Mouse (Mus musculus) embryonic facial prominence, embryonic 12.5 days (tissue): Measurements from ENCODE around the gene Ctnnal1. TPM values are rescaled to one million over a fixed set of nuclear protein-coding genes. Genes with fewer than 3 reads are reported as not detected.
A peak's percentile ranks its signal among the peaks of the same experiment; 100 is the strongest.

Experiments used
- ATAC-seq: fragments of 200-750 bp; cut with Nextera tagmentation; 2 replicates; pipeline ENCODE4 v1.8.0; 2017; ENCODE audit not compliant: insufficient number of reproducible peaks, insufficient read depth, low FRiP score, low TSS enrichment
- H3K27ac ChIP-seq: fragments of 300-500 bp; sonication (generic); 2 replicates; pipeline ENCODE4 v1.5.1; 2016; ENCODE audit warnings: mild to moderate bottlenecking
- H3K27me3 ChIP-seq: fragments of 300-500 bp; sonication (generic); 2 replicates; pipeline ENCODE4 v1.6.1; 2016; ENCODE audit warnings: mild to moderate bottlenecking, moderate library complexity
- H3K36me3 ChIP-seq: fragments of 300-500 bp; sonication (generic); 2 replicates; pipeline ENCODE4 v1.6.1; 2016; ENCODE audit warnings: mild to moderate bottlenecking
- H3K4me1 ChIP-seq: fragments of 300-500 bp; sonication (generic); 2 replicates; pipeline ENCODE4 v1.6.1; 2016
- H3K4me2 ChIP-seq: fragments of 300-500 bp; sonication (generic); replicated peaks from 2 replicates; pipeline ENCODE4 v1.6.1; 2016; ENCODE audit warnings: mild to moderate bottlenecking, moderate library complexity
- H3K4me3 ChIP-seq: fragments of 300-500 bp; sonication (generic); 2 replicates; pipeline ENCODE4 v1.5.1; 2016; ENCODE audit warnings: mild to moderate bottlenecking
- H3K9ac ChIP-seq: fragments of 300-500 bp; sonication (generic); 2 replicates; pipeline ENCODE4 v1.6.1; 2016; ENCODE audit warnings: mild to moderate bottlenecking, moderate library complexity
- H3K9me3 ChIP-seq: fragments of 300-500 bp; sonication (generic); 2 replicates; pipeline ENCODE4 v1.6.1; 2016; ENCODE audit warnings: mild to moderate bottlenecking, moderate library complexity
- WGBS: fragments of 180-500 bp; shearing (Covaris S2); methylation state at CpG from one replicate; pipeline ENCODE4 v1.1.7; 2016; 5-methylcytosine and 5-hydroxymethylcytosine counted together
- polyA plus RNA-seq: library from polyadenylated mRNA; unstranded; fragments of >200 nt; fragmentation: Nextera tagmentation; extraction: Ambion mirVana; gene quantifications from 2 replicates; pipeline ENCODE4 v1.2.1, GENCODE M21; 2016

The Ctnnal1 gene
- polyA plus RNA-seq = 29.4 and 30.9 TPM in 2 replicates

DNA sequence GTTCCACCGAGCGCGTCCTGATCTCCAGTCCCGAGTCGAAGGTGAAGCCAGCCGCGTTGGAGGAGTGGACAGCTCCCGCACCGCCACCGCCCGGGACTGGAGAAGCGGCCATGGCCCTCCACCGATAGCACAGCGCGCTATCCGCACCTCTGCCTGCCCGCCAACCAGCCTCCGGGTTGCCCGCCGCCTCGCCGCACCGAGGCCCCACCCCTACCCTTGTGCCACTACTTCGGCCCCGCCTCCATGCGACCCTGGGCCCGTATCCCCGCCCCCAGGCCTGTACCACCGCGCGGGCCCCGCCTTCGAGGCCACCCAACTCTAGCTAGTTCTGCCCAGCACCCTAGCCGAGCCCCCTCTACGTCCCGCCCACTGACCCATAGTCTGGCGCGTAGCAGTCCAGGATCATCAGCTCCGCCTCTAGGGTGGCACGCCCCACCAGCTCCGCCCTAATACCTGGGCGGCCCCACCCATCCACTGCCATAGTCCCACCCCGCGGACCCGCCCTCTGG is at the start of gene Ctnnal1:
Gene Ctnnal1, minus strand, starts transcription at position 186 of the 509 bp plus-strand sequence.
- Histone ChIP-seq H3K9me3 (no peaks in the 10 kb centered on the region), H3K9ac (peak within 1 kb of the TSS; percentile 80), H3K27ac (peak within 1 kb of the TSS; percentile 78), H3K4me3 (peak within 1 kb of the TSS; percentile 85), H3K27me3 (no peaks in the 10 kb centered on the region), H3K36me3 (no peaks in the 10 kb centered on the region), H3K4me1 (peaks cover 9% of the 10 kb centered on the region), H3K4me2 (peak within 1 kb of the TSS; percentile 90)
- peak; percentile 95 for ATAC-seq
- under 1% methylated on average over 40 of the region's 45 CpGs for WGBS

DNA sequence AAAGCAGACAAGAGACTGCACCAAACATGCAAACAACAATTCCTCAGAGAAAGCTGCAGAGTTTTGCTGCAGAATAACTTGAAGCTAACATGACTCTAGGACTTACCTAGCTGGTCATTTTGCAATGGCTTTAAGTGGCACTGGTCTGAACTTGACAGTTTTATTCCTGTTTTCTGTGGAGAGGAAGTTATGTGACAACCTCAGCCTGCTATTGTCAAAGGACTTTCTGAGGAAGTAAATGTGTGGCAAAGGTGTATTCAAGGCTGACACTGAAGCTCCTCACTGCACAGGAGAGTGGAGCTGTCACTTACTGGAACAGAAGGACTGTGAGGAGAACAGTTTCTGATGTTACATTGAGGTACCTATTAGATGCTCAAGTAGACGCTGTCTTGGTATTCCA is 49.8 kb upstream of the Ctnnal1 start:
- Histone ChIP-seq H3K27me3 (no peaks in the 10 kb centered on the region), H3K9ac (no peak overlapping the region), H3K27ac (peak overlapping the region; percentile 73; the same call in 1 of the 2 replicates), H3K4me2 (no peak overlapping the region), H3K4me1 (peaks cover 8% of the 10 kb centered on the region), H3K9me3 (no peaks in the 10 kb centered on the region), H3K36me3 (peaks cover 48% of the 10 kb centered on the region), H3K4me3 (no peak overlapping the region)
- 84% methylated on average over 1 of the region's 1 CpGs for WGBS
- no peak for ATAC-seq

GRCm38 (mm10) chr4:56914338-56914737 is 49.4 kb upstream of the Ctnnal1 start:
- Histone ChIP-seq H3K27ac (peak overlapping the region; percentile 73), H3K27me3 (no peaks in the 10 kb centered on the region), H3K4me2 (no peak overlapping the region), H3K36me3 (peaks cover 52% of the 10 kb centered on the region), H3K9ac (no peak overlapping the region), H3K4me1 (peaks cover 8% of the 10 kb centered on the region), H3K9me3 (no peaks in the 10 kb centered on the region), H3K4me3 (no peak overlapping the region)
- 89% methylated on average over 6 of the region's 6 CpGs for WGBS
- ATAC-seq = no peak

GRCm38 (mm10) chr4:56912382-56913001 is 47.5 kb upstream of the Ctnnal1 start:
- peaks cover 56% of the 10 kb centered on the region for H3K36me3 ChIP-seq
- no peak overlapping the region for H3K27ac ChIP-seq

DNA sequence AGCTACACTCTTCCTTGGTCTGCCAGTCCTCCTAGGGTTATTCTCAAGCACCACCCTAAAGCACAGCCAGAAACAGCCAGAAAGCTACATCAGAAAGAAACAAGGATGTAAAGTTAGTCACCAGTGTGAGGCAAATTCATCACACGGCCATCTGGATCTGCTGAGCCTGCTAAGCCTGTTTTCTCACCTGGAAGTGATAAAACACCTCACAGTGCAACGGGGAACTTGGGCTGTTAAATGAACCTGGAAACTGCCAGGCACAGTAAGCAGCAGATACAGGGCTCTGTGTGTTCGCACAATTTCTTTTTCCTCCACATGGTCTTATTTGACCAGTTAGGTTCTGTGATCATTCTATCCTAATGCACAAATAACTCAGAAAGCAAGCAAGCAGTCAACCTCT is 44.6 kb upstream of the Ctnnal1 start:
- Histone ChIP-seq H3K27me3 (no peaks in the 10 kb centered on the region), H3K36me3 (peaks cover 58% of the 10 kb centered on the region), H3K27ac (no peak overlapping the region), H3K9me3 (no peaks in the 10 kb centered on the region), H3K9ac (no peak overlapping the region), H3K4me3 (no peak overlapping the region), H3K4me1 (peaks cover 8% of the 10 kb centered on the region), H3K4me2 (no peak overlapping the region)
- no peak for ATAC-seq
- WGBS = 43% methylated on average over 3 of the region's 3 CpGs

More at GRCm38 (mm10) chr4:56912382-56913001, 47.5 kb upstream of the Ctnnal1 start:
- ATAC-seq = no peak
- Histone ChIP-seq H3K4me3 (no peak overlapping the region), H3K27me3 (no peaks in the 10 kb centered on the region), H3K9ac (no peak overlapping the region), H3K4me2 (no peak overlapping the region), H3K4me1 (peaks cover 8% of the 10 kb centered on the region), H3K9me3 (no peaks in the 10 kb centered on the region)
- WGBS = 88% methylated on average over 7 of the region's 7 CpGs

DNA sequence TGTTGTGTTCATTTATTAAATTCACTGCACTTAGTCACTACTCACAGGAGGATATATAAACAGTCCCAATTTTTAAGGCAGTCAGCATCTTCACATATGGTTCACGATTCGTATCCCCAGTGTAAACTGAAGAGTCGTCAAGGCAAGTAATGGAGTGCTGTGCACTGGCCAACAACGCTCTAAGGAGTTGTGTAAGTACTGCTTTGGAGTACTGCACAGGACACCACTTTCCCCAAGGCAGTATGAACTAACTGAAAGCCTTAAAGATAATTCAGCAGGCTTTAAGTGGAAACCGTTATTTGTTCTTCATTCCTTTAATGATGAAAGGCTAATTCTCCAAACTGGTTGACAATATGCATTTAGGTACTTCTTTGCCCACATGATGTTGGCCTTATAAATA is 42.7 kb upstream of the Ctnnal1 start:
- H3K9ac ChIP-seq = no peak overlapping the region
- H3K9me3 ChIP-seq = no peaks in the 10 kb centered on the region
- no peak overlapping the region for H3K4me3 ChIP-seq
- no peak overlapping the region for H3K4me2 ChIP-seq
- no peaks in the 10 kb centered on the region for H3K27me3 ChIP-seq
- H3K4me1 ChIP-seq = no peaks in the 10 kb centered on the region
- H3K27ac ChIP-seq = no peak overlapping the region
- peaks cover 63% of the 10 kb centered on the region for H3K36me3 ChIP-seq
- WGBS = 90% methylated on average over 5 of the region's 5 CpGs
- ATAC-seq = no peak

- H3K9ac ChIP-seq = no peak overlapping the region
- no peak for ATAC-seq
- no peaks in the 10 kb centered on the region for H3K4me1 ChIP-seq
- H3K4me2 ChIP-seq = no peak overlapping the region
- H3K9me3 ChIP-seq = 0 out of 2 replicates have a peak, but pooled peaks cover under 1% of the 10 kb centered on the region
- no peaks in the 10 kb centered on the region for H3K27me3 ChIP-seq
- no peak overlapping the region for H3K4me3 ChIP-seq
- no peak overlapping the region for H3K27ac ChIP-seq
- peaks cover 67% of the 10 kb centered on the region for H3K36me3 ChIP-seq
- WGBS = 93% methylated on average over 3 of the region's 3 CpGs
These were observed 41.9 kb upstream of the Ctnnal1 start for GRCm38 (mm10) chr4:56906926-56907325.

GRCm38 (mm10) chr4:56905507-56905906 is 40.5 kb upstream of the Ctnnal1 start:
- no peak overlapping the region for H3K4me2 ChIP-seq
- H3K27ac ChIP-seq = no peak overlapping the region
- no peak overlapping the region for H3K9ac ChIP-seq
- H3K9me3 ChIP-seq = 0 out of 2 replicates have a peak, but pooled peaks cover 3% of the 10 kb centered on the region
- ATAC-seq = no peak
- H3K4me3 ChIP-seq = no peak overlapping the region
- H3K27me3 ChIP-seq = no peaks in the 10 kb centered on the region
- 91% methylated on average over 5 of the region's 5 CpGs for whole genome bisulfite sequencing
- H3K4me1 ChIP-seq = no peaks in the 10 kb centered on the region
- peaks cover 58% of the 10 kb centered on the region for H3K36me3 ChIP-seq

GRCm38 (mm10) chr4:56901671-56902070 is 36.7 kb upstream of the Ctnnal1 start:
- H3K4me2 ChIP-seq = no peak overlapping the region
- no peaks in the 10 kb centered on the region for H3K4me1 ChIP-seq
- no peaks in the 10 kb centered on the region for H3K27me3 ChIP-seq
- H3K9me3 ChIP-seq = 0 out of 2 replicates have a peak, but pooled peaks cover 3% of the 10 kb centered on the region
- H3K36me3 ChIP-seq = peaks cover 61% of the 10 kb centered on the region
- 90% methylated on average over 2 of the region's 2 CpGs for WGBS
- H3K4me3 ChIP-seq = no peak overlapping the region
- H3K27ac ChIP-seq = no peak overlapping the region
- no peak for ATAC-seq
- no peak overlapping the region for H3K9ac ChIP-seq

DNA sequence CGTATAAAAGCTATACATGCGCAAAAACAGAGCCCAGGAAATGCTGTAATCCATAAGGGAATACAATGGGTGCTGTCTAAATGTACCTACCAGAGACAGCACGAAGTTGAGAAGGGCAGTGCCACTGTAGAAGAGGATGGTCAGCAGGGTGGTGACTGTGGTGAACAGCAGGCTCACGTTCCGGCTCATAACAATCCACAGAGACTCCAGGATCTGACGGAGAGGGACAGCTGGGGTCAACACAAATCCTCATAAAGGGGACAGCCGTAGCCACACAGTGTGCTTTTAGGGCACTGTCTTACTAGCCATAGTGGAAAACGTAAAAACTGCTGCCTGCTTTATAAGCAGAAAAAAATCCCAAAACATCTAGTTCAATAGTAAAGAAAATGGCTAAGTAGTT is 34.2 kb upstream of the Ctnnal1 start:
- Histone ChIP-seq H3K9ac (no peak overlapping the region), H3K4me2 (no peak overlapping the region), H3K27me3 (no peaks in the 10 kb centered on the region), H3K36me3 (peaks cover 61% of the 10 kb centered on the region), H3K4me1 (no peaks in the 10 kb centered on the region), H3K27ac (no peak overlapping the region), H3K9me3 (0 out of 2 replicates have a peak, but pooled peaks cover 3% of the 10 kb centered on the region), H3K4me3 (no peak overlapping the region)
- no peak for ATAC-seq
- 90% methylated on average over 8 of the region's 8 CpGs for WGBS

- H3K4me1 ChIP-seq = no peaks in the 10 kb centered on the region
- H3K27me3 ChIP-seq = no peaks in the 10 kb centered on the region
- no peak overlapping the region for H3K4me2 ChIP-seq
- 0 out of 2 replicates have a peak, but pooled peaks cover 3% of the 10 kb centered on the region for H3K9me3 ChIP-seq
- no peak overlapping the region for H3K9ac ChIP-seq
- WGBS = 80% methylated on average over 3 of the region's 3 CpGs
- peaks cover 45% of the 10 kb centered on the region for H3K36me3 ChIP-seq
- no peak for ATAC-seq
- H3K27ac ChIP-seq = no peak overlapping the region
- H3K4me3 ChIP-seq = no peak overlapping the region
These were observed 32.5 kb upstream of the Ctnnal1 start for GRCm38 (mm10) chr4:56897511-56897910.

- H3K27ac ChIP-seq = no peak overlapping the region
- no peak overlapping the region for H3K4me3 ChIP-seq
- WGBS = 87% methylated on average over 3 of the region's 3 CpGs
- H3K27me3 ChIP-seq = no peaks in the 10 kb centered on the region
- H3K4me1 ChIP-seq = no peaks in the 10 kb centered on the region
- peaks cover 41% of the 10 kb centered on the region for H3K36me3 ChIP-seq
- H3K9ac ChIP-seq = no peak overlapping the region
- no peak for ATAC-seq
- H3K4me2 ChIP-seq = no peak overlapping the region
- no peaks in the 10 kb centered on the region for H3K9me3 ChIP-seq
These were observed 29.2 kb upstream of the Ctnnal1 start for GRCm38 (mm10) chr4:56894196-56894595.
